Mouse (Mus musculus) ES-E14 (cell line): ENCODE data around the gene Trnt1.

ENCODE experiments used
- CHD2 ChIP-seq: IDR thresholded peaks from 2 replicates; pipeline ENCODE4 v1.6.1; 2014; ENCODE audit warnings: mild to moderate bottlenecking, low read depth, low read length, inconsistent platforms
- HCFC1 ChIP-seq: IDR thresholded peaks from 2 replicates; pipeline ENCODE4 v1.6.1; 2012; ENCODE audit warnings: low read length, inconsistent platforms, borderline replicate concordance; ENCODE audit not compliant: insufficient read depth
- MAFK ChIP-seq: IDR thresholded peaks from 2 replicates; pipeline ENCODE4 v1.6.1; 2014; ENCODE audit warnings: mild to moderate bottlenecking, low read depth, low read length, inconsistent platforms; ENCODE audit not compliant: insufficient read depth
- ZC3H11A ChIP-seq: IDR thresholded peaks from 2 replicates; pipeline ENCODE4 v1.6.1; 2012; ENCODE audit warnings: low read depth, mild to moderate bottlenecking, inconsistent platforms, low read length, borderline replicate concordance
- ZNF384 ChIP-seq: IDR thresholded peaks from 2 replicates; pipeline ENCODE4 v1.6.1; 2012; ENCODE audit warnings: low read depth, low read length, inconsistent platforms

- no peak for TF ChIP-seq ZC3H11A
- TF ChIP-seq ZNF384, result no peak
- no peak for TF ChIP-seq CHD2
- no peak for TF ChIP-seq MAFK
- no peak for TF ChIP-seq HCFC1
Measured at GRCm38 (mm10) chr6:106760473-106761218, 8.3 kb upstream of the Trnt1 start.
